Mouse (Mus musculus): ENCODE data around the gene Hsph1. TPM values are rescaled to one million over a fixed set of nuclear protein-coding genes. Genes with fewer than 3 reads are reported as not detected.

The Hsph1 gene
- total RNA-seq, 2 experiments from 2014 or later: 460 to 826 TPM

- DNase-seq (ENCODE audit: low spot score in 2 of 2): no peak
These were observed 42.0 kb downstream of the Hsph1 start for GRCm38 (mm10) chr5:149594215-149594614.

- no peak for DNase-seq (ENCODE audit: low spot score in 2 of 2)
These were observed 46.2 kb downstream of the Hsph1 start for GRCm38 (mm10) chr5:149589932-149590331.

- DNase-seq (ENCODE audit: low spot score in 2 of 2): no peak
These were observed 47.2 kb downstream of the Hsph1 start for GRCm38 (mm10) chr5:149588814-149589534.

- no peak for DNase-seq (ENCODE audit: low spot score in 2 of 2)
These were observed 48.8 kb downstream of the Hsph1 start for GRCm38 (mm10) chr5:149587327-149587895.

- DNase-seq (ENCODE audit: low spot score in 2 of 2): peak; percentile 15 to 29
These were observed 50.3 kb downstream of the Hsph1 start for GRCm38 (mm10) chr5:149585910-149586309.

- DNase-seq (ENCODE audit: low spot score in 2 of 2): no peak
These were observed 50.9 kb downstream of the Hsph1 start for GRCm38 (mm10) chr5:149585231-149585630.

- no peak for DNase-seq (ENCODE audit: low spot score in 2 of 2)
These were observed 52.0 kb downstream of the Hsph1 start for GRCm38 (mm10) chr5:149584154-149584655.

GRCm38 (mm10) chr5:149583507-149583906, 52.7 kb downstream of the Hsph1 start:
- no peak for DNase-seq (ENCODE audit: low spot score in 2 of 2)

- DNase-seq (ENCODE audit: low spot score in 2 of 2): no peak
These were observed 53.4 kb downstream of the Hsph1 start for GRCm38 (mm10) chr5:149582642-149583262.

- no peak for DNase-seq (ENCODE audit: low spot score in 2 of 2)
These were observed 58.7 kb downstream of the Hsph1 start for GRCm38 (mm10) chr5:149577449-149577848.

- no peak for DNase-seq (ENCODE audit: low spot score in 2 of 2)
These were observed 59.2 kb downstream of the Hsph1 start for GRCm38 (mm10) chr5:149576977-149577376.

- no peak for DNase-seq (ENCODE audit: low spot score in 2 of 2)
These were observed 67.2 kb downstream of the Hsph1 start for GRCm38 (mm10) chr5:149568993-149569392.

GRCm38 (mm10) chr5:149566957-149567356, 69.2 kb downstream of the Hsph1 start:
- DNase-seq (ENCODE audit: low spot score in 2 of 2): peak in 1 of 2 experiments; percentile 3

- DNase-seq (ENCODE audit: low spot score in 2 of 2): no peak
These were observed 70.2 kb downstream of the Hsph1 start for GRCm38 (mm10) chr5:149566026-149566425.

Other genes starting within 250 kb of the Hsph1 start
- 10 to 100 TPM in 1 of 2 experiments, 1 to 10 TPM in 1; 2.3 to 11.8 TPM for gene Medag, start 224.6 kb downstream of the Hsph1 start, total RNA-seq (2021)
- not detected for gene Tex26, start 196.7 kb downstream of the Hsph1 start, total RNA-seq (2021)
- gene Wdr95, start 107.7 kb downstream of the Hsph1 start, total RNA-seq (2021): not detected
- 10 to 100 TPM; 23.1 to 24.7 TPM for gene B3glct, start 41.9 kb upstream of the Hsph1 start, total RNA-seq (2021)